Mouse (Mus musculus) left cerebral cortex, postnatal 25 days (tissue): ENCODE measurements around the gene Treh. TPM values are rescaled to one million over a fixed set of nuclear protein-coding genes. Genes with fewer than 3 reads are reported as not detected.

Experiments used
- DNase-seq, 2 experiments: peaks; one replicate each; pipeline ENCODE4 v3.0.0; 2022; ENCODE audit warnings: low spot score in 2 of 2, mixed read lengths in 1 of 2
- intact Hi-C: fragments of 180-260 bp; cut with DNase I; formaldehyde crosslinking; loops from one replicate; pipeline ENCODE4 v1.15.1; 2025
- total RNA-seq, 2 experiments: library from RNA; stranded (reverse); gene quantifications; 2 replicates each; pipeline ENCODE4 v1.2.3; 2021

The Treh gene
- total RNA-seq, 2 experiments from 2014 or later, result 0.25 to 0.34 TPM

- no peak for DNase-seq
- intact Hi-C loops, result no loop called here
These were observed 54.4 kb downstream of the Treh start for GRCm38 (mm10) chr9:44727441-44727840.

DNA sequence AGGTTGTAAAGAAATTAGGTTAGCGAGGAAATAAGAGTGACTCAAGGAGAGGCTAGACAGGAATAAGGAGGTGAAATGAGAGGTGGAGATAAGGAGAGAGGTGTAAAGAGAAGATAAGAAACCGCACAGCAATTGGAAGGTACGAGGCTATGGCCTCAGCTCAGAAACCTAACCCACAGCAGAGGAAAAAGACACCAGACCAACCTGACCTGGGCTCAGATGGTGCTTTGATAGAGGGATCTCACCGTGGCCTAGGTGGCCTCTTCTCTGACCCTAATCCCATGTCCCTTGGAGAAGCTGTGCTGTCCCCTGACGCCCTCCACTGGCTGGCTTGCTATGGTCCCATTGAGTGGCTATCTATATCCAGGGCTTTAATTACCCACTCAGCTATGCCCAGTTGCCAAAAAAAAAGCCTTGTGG is 59.1 kb downstream of the Treh start:
- no peak for DNase-seq
- intact Hi-C loops, result no loop called here

DNA sequence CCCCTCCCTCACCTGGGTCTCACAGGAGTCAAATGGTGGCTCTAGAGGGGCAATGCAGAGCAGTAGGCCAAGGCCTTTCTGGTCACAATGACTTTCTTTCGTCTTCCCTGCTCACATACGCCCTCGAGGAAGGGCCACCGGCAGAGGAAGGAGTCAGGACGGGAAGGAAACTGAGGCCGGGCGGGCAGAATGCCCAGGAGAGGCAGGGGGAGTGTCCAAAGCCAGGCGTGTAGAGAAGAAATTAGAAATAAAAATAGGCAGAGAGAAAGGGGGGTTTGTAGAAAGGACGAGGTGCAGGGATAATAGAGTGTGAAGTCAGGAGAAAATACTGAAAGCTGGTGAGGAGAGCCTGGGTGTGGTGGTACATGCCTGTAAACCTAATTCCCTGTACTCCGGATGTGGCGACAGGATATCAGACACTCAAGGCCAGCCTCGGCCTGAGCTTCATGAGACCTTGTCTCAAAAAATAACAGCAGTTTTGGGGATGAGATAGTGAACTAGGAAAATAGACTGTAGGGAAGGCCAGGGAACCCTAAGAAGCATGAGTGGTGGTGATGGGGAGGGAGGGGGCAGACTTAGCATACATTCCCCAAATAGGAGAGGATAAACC is 60.0 kb downstream of the Treh start:
- DNase-seq, result no peak
- intact Hi-C loops, result no loop called here

GRCm38 (mm10) chr9:44733671-44734523 is 60.9 kb downstream of the Treh start:
- intact Hi-C loops, result loop anchor here (2.0 kb wide), 1 partner anchor 79 kb away; no protein-coding TSS in a partner anchor
- DNase-seq, result peak; percentile 44 to 46

- peak in 1 of 2 experiments; percentile 55 for DNase-seq
- intact Hi-C loops, result loop anchor here (2.0 kb wide), 1 partner anchor 80 kb away; no protein-coding TSS in a partner anchor
These were observed 61.8 kb downstream of the Treh start, which contains the start of gene Phldb1 for GRCm38 (mm10) chr9:44734524-44735494. TSS of gene Phldb1 (minus strand) at chr9:44735198.

DNA sequence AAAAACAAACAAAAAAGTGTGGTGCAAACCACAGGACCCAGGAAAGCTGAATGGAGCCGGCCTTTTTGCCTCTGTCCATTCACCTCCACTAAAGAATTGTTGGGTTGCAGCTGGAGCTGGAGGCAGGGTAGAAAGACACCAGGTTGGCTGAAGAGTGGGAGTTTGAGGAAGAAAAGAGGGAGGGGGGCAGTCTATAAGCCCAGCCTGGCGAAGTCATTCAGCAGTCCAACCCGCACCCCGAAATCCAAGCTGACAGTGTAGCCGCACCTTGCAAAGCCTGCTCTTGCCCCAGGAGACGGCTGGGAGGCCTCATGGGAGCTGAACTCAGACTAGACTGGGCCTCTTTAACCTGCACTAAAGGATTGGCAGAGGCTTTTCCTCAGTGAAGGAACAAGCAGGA is 62.9 kb downstream of the Treh start:
- no peak for DNase-seq
- intact Hi-C loops, result loop anchor here (2.0 kb wide), 1 partner anchor 81 kb away; no protein-coding TSS in a partner anchor

Other genes with a start within 250 kb of the Treh start
- not detected for gene Foxr1, start 232.1 kb upstream of the Treh start, total RNA-seq
- gene Upk2, start 218.3 kb upstream of the Treh start, total RNA-seq, result not detected
- 10 to 100 TPM; 60.3 to 60.9 TPM for gene Bcl9l, start 190.4 kb upstream of the Treh start, total RNA-seq
- gene Cxcr5, start 111.4 kb upstream of the Treh start, total RNA-seq, result not detected
- 100 to 1,000 TPM; 131 to 134 TPM for gene Ddx6, start 68.3 kb upstream of the Treh start, total RNA-seq
- 10 to 100 TPM; 54.9 to 70.7 TPM for gene Phldb1, start 62.0 kb downstream of the Treh start, total RNA-seq
- 100 to 1,000 TPM in 1 of 2 experiments, 10 to 100 TPM in 1; 98.0 to 103 TPM for gene Arcn1, start 94.6 kb downstream of the Treh start, total RNA-seq
- 10 to 100 TPM; 68.8 to 83.5 TPM for gene Ift46, start 94.7 kb downstream of the Treh start, total RNA-seq
- 10 to 100 TPM; 49.0 to 53.0 TPM for gene Tmem25, start 126.1 kb downstream of the Treh start, total RNA-seq
- gene Ttc36, start 129.8 kb downstream of the Treh start, total RNA-seq, result under 1 TPM in 1 of 2 experiments, not detected in 1; 0.99 TPM
- 10 to 100 TPM; 54.6 to 58.6 TPM for gene Kmt2a, start 208.1 kb downstream of the Treh start, total RNA-seq
- gene Atp5l, start 247.5 kb downstream of the Treh start, total RNA-seq, result 100 to 1,000 TPM; 339 to 353 TPM